Mouse (Mus musculus) bone marrow, adult 2 months (tissue): ENCODE results near the gene Soat2.

Source experiments
- CTCF ChIP-seq: fragments of 200-500 bp; IDR thresholded peaks from 2 replicates; pipeline ENCODE4 v1.5.1; 2011; ENCODE audit warnings: low read length, control low read depth; ENCODE audit not compliant: control insufficient read depth, insufficient read depth
- POLR2A ChIP-seq: fragments of 200-500 bp; IDR thresholded peaks from 2 replicates; pipeline ENCODE4 v1.6.1; 2011; ENCODE audit warnings: low read depth, mild to moderate bottlenecking, control low read depth, low read length, borderline replicate concordance; ENCODE audit not compliant: control insufficient read depth

DNA sequence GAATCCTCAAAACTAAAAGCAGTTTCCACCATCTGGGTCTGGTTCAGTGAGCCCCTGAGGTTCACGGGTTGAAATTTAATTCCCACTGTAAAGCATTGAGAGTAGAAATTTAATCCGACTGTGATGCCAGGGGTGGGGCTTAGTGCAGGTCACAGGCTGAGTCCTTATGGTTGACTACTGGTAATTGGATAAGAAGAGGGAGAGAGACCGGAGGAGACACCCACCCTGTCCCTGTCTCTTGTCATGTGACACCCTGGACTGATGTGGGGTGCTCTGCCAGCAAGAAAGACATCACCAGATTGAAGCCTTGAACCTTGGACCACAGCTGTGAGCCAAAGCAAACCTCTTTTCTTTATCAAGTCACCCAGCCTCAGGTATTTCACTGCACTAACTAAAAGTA lies 32.8 kb downstream of the Soat2 start:
- TF ChIP-seq CTCF (no peak), POLR2A (no peak)
